Mouse (Mus musculus) lung, adult 2 months (tissue): ENCODE measurements around the gene Dync2h1.

Source experiments
- CTCF ChIP-seq: fragments of 200-500 bp; IDR thresholded peaks from 2 replicates; pipeline ENCODE4 v1.5.1; 2011; ENCODE audit warnings: mild to moderate bottlenecking, low read length, control low read depth; ENCODE audit not compliant: insufficient read depth
- POLR2A ChIP-seq: fragments of 200-500 bp; IDR thresholded peaks from 2 replicates; pipeline ENCODE4 v1.6.1; 2011; ENCODE audit warnings: low read depth, mild to moderate bottlenecking, control low read depth, low read length, borderline replicate concordance; ENCODE audit errors: extremely low read depth

DNA sequence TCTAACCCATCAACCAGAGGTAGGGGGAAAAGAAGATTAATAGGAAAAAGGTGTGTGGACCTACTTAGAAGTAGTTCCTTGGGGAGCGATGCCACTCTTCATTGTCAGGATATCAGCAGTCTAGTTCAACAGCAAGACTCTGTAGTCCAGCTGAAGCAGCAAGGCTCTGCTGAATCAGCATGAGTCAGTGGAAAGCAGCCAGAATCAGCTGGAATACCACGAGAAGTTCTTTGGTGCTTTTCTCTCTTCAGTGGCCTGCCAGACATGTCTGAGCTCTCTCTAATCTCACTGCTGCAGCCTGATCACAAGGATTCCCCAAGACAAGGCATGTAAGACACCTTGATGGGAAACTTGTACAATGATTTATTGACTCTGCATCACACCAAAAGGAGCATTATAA, 225.9 kb downstream of the Dync2h1 start:
- TF ChIP-seq POLR2A (no peak), CTCF (no peak)
